Mouse (Mus musculus) midbrain, embryonic 15.5 days (tissue): ENCODE data around the gene Ppcdc. TPM values are rescaled to one million over a fixed set of nuclear protein-coding genes. Genes with fewer than 3 reads are reported as not detected.

Experiments
- ATAC-seq: fragments of 200-750 bp; cut with Nextera tagmentation; replicated peaks from 2 replicates; pipeline ENCODE4 v1.8.0; 2017; ENCODE audit warnings: moderate TSS enrichment
- H3K27ac ChIP-seq: fragments of 300-500 bp; sonication (generic); 2 replicates; pipeline ENCODE4 v1.5.1; 2015; ENCODE audit warnings: mild to moderate bottlenecking, inconsistent platforms
- H3K27me3 ChIP-seq: fragments of 300-500 bp; sonication (generic); replicated peaks from 2 replicates; pipeline ENCODE4 v1.6.1; 2015; ENCODE audit warnings: inconsistent platforms
- H3K36me3 ChIP-seq: fragments of 300-500 bp; sonication (generic); replicated peaks from 2 replicates; pipeline ENCODE4 v1.6.1; 2015; ENCODE audit warnings: inconsistent platforms
- H3K4me1 ChIP-seq: fragments of 300-500 bp; sonication (generic); 2 replicates; pipeline ENCODE4 v1.6.1; 2015; ENCODE audit warnings: inconsistent platforms
- H3K4me2 ChIP-seq: fragments of 300-500 bp; sonication (generic); 2 replicates; pipeline ENCODE4 v1.6.1; 2015; ENCODE audit warnings: inconsistent platforms, mild to moderate bottlenecking, moderate library complexity
- H3K4me3 ChIP-seq: fragments of 300-500 bp; sonication (generic); 2 replicates; pipeline ENCODE4 v1.5.1; 2015; ENCODE audit warnings: mild to moderate bottlenecking, inconsistent platforms
- H3K9ac ChIP-seq: fragments of 300-500 bp; sonication (generic); 2 replicates; pipeline ENCODE4 v1.6.1; 2015; ENCODE audit warnings: mild to moderate bottlenecking, inconsistent platforms
- H3K9me3 ChIP-seq: fragments of 300-500 bp; sonication (generic); 2 replicates; pipeline ENCODE4 v1.6.1; 2016; ENCODE audit warnings: inconsistent platforms
- WGBS: fragments of 180-500 bp; shearing (Covaris S2); methylation state at CpG from one replicate; pipeline ENCODE4 v1.1.7; 2015; ENCODE audit warnings: mixed read lengths; 5-methylcytosine and 5-hydroxymethylcytosine counted together
- polyA plus RNA-seq: library from polyadenylated mRNA; unstranded; fragments of >200 nt; fragmentation: Nextera tagmentation; extraction: Ambion mirVana; gene quantifications from 2 replicates; pipeline ENCODE4 v1.2.1, GENCODE M21; 2015

Ppcdc gene
- polyA plus RNA-seq, 1 experiment from 2014 or later: 28.0 TPM

GRCm38 (mm10) chr9:57425116-57425515, 14.8 kb downstream of the Ppcdc start:
- H3K27me3 ChIP-seq: no peaks in the 10 kb centered on the region
- H3K4me3 ChIP-seq: no peak overlapping the region
- WGBS: 83% methylated on average over 3 of the region's 3 CpGs
- no peak overlapping the region for H3K4me2 ChIP-seq
- H3K9me3 ChIP-seq: no peaks in the 10 kb centered on the region
- H3K4me1 ChIP-seq: 0 out of 2 replicates have a peak, but pooled peaks cover 8% of the 10 kb centered on the region
- no peak overlapping the region for H3K27ac ChIP-seq
- H3K9ac ChIP-seq: no peak overlapping the region
- no peak for ATAC-seq
- H3K36me3 ChIP-seq: no peaks in the 10 kb centered on the region

GRCm38 (mm10) chr9:57424066-57424465, 15.9 kb downstream of the Ppcdc start:
- no peak for ATAC-seq
- Histone ChIP-seq H3K9me3 (no peaks in the 10 kb centered on the region), H3K4me2 (no peak overlapping the region), H3K9ac (no peak overlapping the region), H3K4me1 (0 out of 2 replicates have a peak, but pooled peaks cover 8% of the 10 kb centered on the region), H3K27me3 (no peaks in the 10 kb centered on the region), H3K27ac (no peak overlapping the region), H3K36me3 (no peaks in the 10 kb centered on the region), H3K4me3 (no peak overlapping the region)
- WGBS: 77% methylated on average over 6 of the region's 6 CpGs

GRCm38 (mm10) chr9:57421688-57422111, 18.2 kb downstream of the Ppcdc start:
- Histone ChIP-seq H3K4me1 (0 out of 2 replicates have a peak, but pooled peaks cover 3% of the 10 kb centered on the region), H3K27me3 (no peaks in the 10 kb centered on the region), H3K4me2 (no peak overlapping the region), H3K36me3 (no peaks in the 10 kb centered on the region), H3K4me3 (no peak overlapping the region), H3K27ac (no peak overlapping the region), H3K9me3 (no peaks in the 10 kb centered on the region), H3K9ac (no peak overlapping the region)
- 68% methylated on average over 5 of the region's 5 CpGs for WGBS
- no peak for ATAC-seq

GRCm38 (mm10) chr9:57421121-57421571, 18.8 kb downstream of the Ppcdc start:
- Histone ChIP-seq H3K4me3 (no peak overlapping the region), H3K9ac (no peak overlapping the region), H3K4me1 (0 out of 2 replicates have a peak, but pooled peaks cover 3% of the 10 kb centered on the region), H3K9me3 (no peaks in the 10 kb centered on the region), H3K27me3 (no peaks in the 10 kb centered on the region), H3K4me2 (no peak overlapping the region), H3K36me3 (no peaks in the 10 kb centered on the region), H3K27ac (0 out of 2 replicates have a peak overlapping the region, but pooled peaks have one; percentile 58)
- WGBS: 83% methylated on average over 9 of the region's 9 CpGs
- ATAC-seq: no peak

GRCm38 (mm10) chr9:57420321-57421120, 19.4 kb downstream of the Ppcdc start:
- no peak overlapping the region for H3K4me3 ChIP-seq
- H3K36me3 ChIP-seq: no peaks in the 10 kb centered on the region
- H3K27ac ChIP-seq: peak overlapping the region; percentile 58; the same call in 1 of the 2 replicates
- H3K4me1 ChIP-seq: 0 out of 2 replicates have a peak, but pooled peaks cover 3% of the 10 kb centered on the region
- H3K27me3 ChIP-seq: no peaks in the 10 kb centered on the region
- peak; percentile 63; the same call in 1 of the 2 replicates for ATAC-seq
- WGBS: 66% methylated on average over 20 of the region's 20 CpGs
- no peak overlapping the region for H3K9ac ChIP-seq
- no peak overlapping the region for H3K4me2 ChIP-seq
- no peaks in the 10 kb centered on the region for H3K9me3 ChIP-seq

GRCm38 (mm10) chr9:57419521-57420267, 20.2 kb downstream of the Ppcdc start:
- Histone ChIP-seq H3K4me1 (0 out of 2 replicates have a peak, but pooled peaks cover 3% of the 10 kb centered on the region), H3K4me3 (no peak overlapping the region), H3K36me3 (no peaks in the 10 kb centered on the region), H3K27ac (no peak overlapping the region), H3K27me3 (no peaks in the 10 kb centered on the region), H3K9ac (no peak overlapping the region), H3K4me2 (no peak overlapping the region), H3K9me3 (no peaks in the 10 kb centered on the region)
- WGBS: 87% methylated on average over 16 of the region's 16 CpGs
- no peak for ATAC-seq

- Histone ChIP-seq H3K9ac (no peak overlapping the region), H3K27ac (no peak overlapping the region), H3K4me2 (no peak overlapping the region), H3K4me3 (no peak overlapping the region), H3K4me1 (0 out of 2 replicates have a peak, but pooled peaks cover 3% of the 10 kb centered on the region), H3K9me3 (no peaks in the 10 kb centered on the region), H3K36me3 (peaks cover 6% of the 10 kb centered on the region; the same call in 1 of the 2 replicates), H3K27me3 (no peaks in the 10 kb centered on the region)
- WGBS: 85% methylated on average over 8 of the region's 8 CpGs
- ATAC-seq: no peak
These were observed 22.6 kb downstream of the Ppcdc start for GRCm38 (mm10) chr9:57417341-57417740.

- H3K9me3 ChIP-seq: no peaks in the 10 kb centered on the region
- H3K36me3 ChIP-seq: no peaks in the 10 kb centered on the region
- no peak overlapping the region for H3K27ac ChIP-seq
- ATAC-seq: no peak
- H3K4me2 ChIP-seq: no peak overlapping the region
- H3K27me3 ChIP-seq: no peaks in the 10 kb centered on the region
- H3K4me1 ChIP-seq: no peaks in the 10 kb centered on the region
- no peak overlapping the region for H3K4me3 ChIP-seq
- 92% methylated on average over 9 of the region's 9 CpGs for WGBS
- no peak overlapping the region for H3K9ac ChIP-seq
These were observed 32.6 kb downstream of the Ppcdc start for GRCm38 (mm10) chr9:57407120-57407905.

GRCm38 (mm10) chr9:57406395-57406794, 33.5 kb downstream of the Ppcdc start:
- Histone ChIP-seq H3K4me3 (no peak overlapping the region), H3K27me3 (no peaks in the 10 kb centered on the region), H3K36me3 (no peaks in the 10 kb centered on the region), H3K4me1 (no peaks in the 10 kb centered on the region), H3K4me2 (no peak overlapping the region), H3K27ac (no peak overlapping the region), H3K9ac (no peak overlapping the region), H3K9me3 (no peaks in the 10 kb centered on the region)
- 92% methylated on average over 5 of the region's 5 CpGs for WGBS
- ATAC-seq: no peak

- Histone ChIP-seq H3K4me1 (no peaks in the 10 kb centered on the region), H3K4me3 (no peak overlapping the region), H3K36me3 (no peaks in the 10 kb centered on the region), H3K4me2 (no peak overlapping the region), H3K27me3 (no peaks in the 10 kb centered on the region), H3K9ac (no peak overlapping the region), H3K27ac (no peak overlapping the region), H3K9me3 (peaks cover 3% of the 10 kb centered on the region; the same call in 1 of the 2 replicates)
- ATAC-seq: no peak
- WGBS: 91% methylated on average over 5 of the region's 5 CpGs
These were observed 35.9 kb downstream of the Ppcdc start for GRCm38 (mm10) chr9:57404036-57404435.

DNA sequence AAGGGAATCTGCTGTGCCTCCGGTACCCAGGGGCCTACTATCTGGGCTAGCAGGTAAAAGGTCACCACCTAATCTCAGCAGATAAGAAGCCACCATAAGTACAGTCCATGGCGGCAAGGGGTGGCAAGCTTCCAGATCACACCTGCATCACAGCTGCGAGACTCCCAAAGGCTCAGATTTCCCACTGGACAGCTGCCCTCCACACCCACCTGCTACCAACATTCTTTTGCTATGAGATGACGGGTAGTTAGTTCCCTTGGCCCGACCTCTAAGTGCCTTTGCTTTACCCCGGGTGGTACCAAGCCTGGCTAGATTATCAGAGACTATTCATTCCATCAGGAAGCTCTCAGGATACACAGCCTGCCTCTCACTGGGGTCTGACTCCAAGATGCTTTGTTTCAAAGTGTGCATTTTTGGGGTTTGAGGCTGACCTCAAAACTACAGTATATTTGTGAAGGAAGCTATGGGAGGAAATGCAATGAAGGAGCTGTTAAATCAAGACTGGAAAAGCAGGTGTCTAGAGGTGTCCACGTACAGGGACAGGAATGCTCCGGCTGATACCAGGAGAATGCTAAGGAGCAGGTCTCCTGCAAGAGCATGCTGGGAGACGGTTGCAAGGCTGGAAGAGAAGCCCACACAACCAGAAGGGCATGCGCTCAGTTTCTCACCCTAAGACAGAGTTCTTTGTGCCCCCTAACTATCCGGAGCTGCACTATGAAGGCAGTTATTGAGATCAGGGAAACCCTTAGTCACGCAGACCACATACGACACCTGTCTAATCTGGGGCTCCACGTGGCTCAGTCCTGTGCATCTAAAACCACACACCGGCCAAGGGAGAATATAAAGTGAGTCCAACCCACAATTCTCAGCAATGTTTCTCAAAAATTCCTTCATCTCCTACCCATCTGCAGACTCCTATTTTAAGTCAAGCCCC, 37.3 kb downstream of the Ppcdc start:
- no peaks in the 10 kb centered on the region for H3K27me3 ChIP-seq
- 93% methylated on average over 15 of the region's 15 CpGs for WGBS

More for the DNA sequence above, 37.3 kb downstream of the Ppcdc start:
- H3K4me2 ChIP-seq: no peak overlapping the region
- no peak overlapping the region for H3K27ac ChIP-seq
- H3K4me3 ChIP-seq: no peak overlapping the region
- ATAC-seq: no peak
- H3K9me3 ChIP-seq: peaks cover 3% of the 10 kb centered on the region; the same call in 1 of the 2 replicates
- H3K36me3 ChIP-seq: no peaks in the 10 kb centered on the region
- H3K4me1 ChIP-seq: no peaks in the 10 kb centered on the region
- no peak overlapping the region for H3K9ac ChIP-seq
